Mouse (Mus musculus) liver, embryonic 16.5 days (tissue): ENCODE results near the gene Uck2. TPM values are rescaled to one million over a fixed set of nuclear protein-coding genes. Genes with fewer than 3 reads are reported as not detected.

Source experiments
- ATAC-seq: fragments of 200-750 bp; cut with Nextera tagmentation; 2 replicates; pipeline ENCODE4 v1.8.0; 2017; ENCODE audit warnings: low read depth, mild to moderate bottlenecking, moderate number of reproducible peaks, moderate library complexity
- H3K27ac ChIP-seq: fragments of 300-500 bp; sonication (generic); 2 replicates; pipeline ENCODE4 v1.5.1; 2014; ENCODE audit warnings: mild to moderate bottlenecking, low read length
- H3K27me3 ChIP-seq: fragments of 300-500 bp; sonication (generic); 2 replicates; pipeline ENCODE4 v1.6.1; 2014; ENCODE audit warnings: low read depth, low read length, mixed read lengths; ENCODE audit not compliant: control insufficient read depth, insufficient read depth
- H3K36me3 ChIP-seq: fragments of 300-500 bp; sonication (generic); 2 replicates; pipeline ENCODE4 v1.6.1; 2014; ENCODE audit warnings: mild to moderate bottlenecking; ENCODE audit not compliant: control insufficient read depth, insufficient read depth
- H3K4me1 ChIP-seq: fragments of 300-500 bp; sonication (generic); 2 replicates; pipeline ENCODE4 v1.6.1; 2014; ENCODE audit warnings: low read depth, low read length, mixed read lengths; ENCODE audit not compliant: control insufficient read depth
- H3K4me2 ChIP-seq: fragments of 300-500 bp; sonication (generic); 2 replicates; pipeline ENCODE4 v1.6.1; 2014; ENCODE audit warnings: low read depth, low read length, mixed read lengths
- H3K4me3 ChIP-seq: fragments of 300-500 bp; sonication (generic); 2 replicates; pipeline ENCODE4 v1.5.1; 2014; ENCODE audit warnings: low read depth, mild to moderate bottlenecking, low read length
- H3K9ac ChIP-seq: fragments of 300-500 bp; sonication (generic); 2 replicates; pipeline ENCODE4 v1.6.1; 2014; ENCODE audit warnings: low read depth, low read length
- H3K9me3 ChIP-seq: fragments of 300-500 bp; sonication (generic); replicated peaks from 2 replicates; pipeline ENCODE4 v1.6.1; 2016; ENCODE audit warnings: low read length; ENCODE audit not compliant: control insufficient read depth
- WGBS: fragments of 180-500 bp; shearing (Covaris S2); extraction: QIAGEN DNeasy Blood & Tissue Kit; methylation state at CpG from one replicate; pipeline ENCODE4 v1.1.7; 2014; ENCODE audit not compliant: insufficient replicate concordance; 5-methylcytosine and 5-hydroxymethylcytosine counted together
- polyA plus RNA-seq: library from polyadenylated mRNA; unstranded; fragments of >200 nt; fragmentation: Nextera tagmentation; extraction: Ambion mirVana; gene quantifications from 2 replicates; pipeline ENCODE4 v1.2.1, GENCODE M21; 2015

Gene Uck2
- polyA plus RNA-seq, 1 experiment from 2014 or later, result 30.8 TPM

- Histone ChIP-seq H3K9ac (no peak overlapping the region), H3K9me3 (no peaks in the 10 kb centered on the region), H3K4me2 (no peak overlapping the region), H3K36me3 (no peaks in the 10 kb centered on the region), H3K27me3 (peaks cover 19% of the 10 kb centered on the region), H3K27ac (no peak overlapping the region), H3K4me1 (peaks cover 52% of the 10 kb centered on the region), H3K4me3 (no peak overlapping the region)
- no peak for ATAC-seq
- WGBS, result 74% methylated on average over 5 of the region's 5 CpGs
These were observed 2.0 kb upstream of the Uck2 start for GRCm38 (mm10) chr1:167287156-167287555.

- ATAC-seq, result no peak
- H3K27me3 ChIP-seq, result peaks cover 16% of the 10 kb centered on the region
- H3K9me3 ChIP-seq, result no peaks in the 10 kb centered on the region
- H3K4me3 ChIP-seq, result peak overlapping the region; percentile 78
- 1% methylated on average over 8 of the region's 8 CpGs for WGBS
- peak overlapping the region; percentile 99 for H3K4me2 ChIP-seq
- H3K9ac ChIP-seq, result no peak overlapping the region; the same call in 1 of the 2 replicates
- H3K4me1 ChIP-seq, result peaks cover 55% of the 10 kb centered on the region
- no peak overlapping the region; the same call in 1 of the 2 replicates for H3K27ac ChIP-seq
- no peaks in the 10 kb centered on the region for H3K36me3 ChIP-seq
These were observed 236 bp upstream of the Uck2 start for GRCm38 (mm10) chr1:167285356-167285755.

GRCm38 (mm10) chr1:167284837-167285319, 242 bp downstream of the Uck2 start:
- peak; percentile 83 for ATAC-seq
- peak overlapping the region; percentile 76 for H3K9ac ChIP-seq
- under 1% methylated on average over 46 of the region's 51 CpGs for WGBS
- H3K4me2 ChIP-seq, result peak overlapping the region; percentile 99
- peak overlapping the region; percentile 73 for H3K27ac ChIP-seq
- peaks cover 51% of the 10 kb centered on the region for H3K4me1 ChIP-seq
- H3K27me3 ChIP-seq, result peaks cover 12% of the 10 kb centered on the region
- peak overlapping the region; percentile 78 for H3K4me3 ChIP-seq
- no peaks in the 10 kb centered on the region for H3K9me3 ChIP-seq
- no peaks in the 10 kb centered on the region for H3K36me3 ChIP-seq

- Histone ChIP-seq H3K4me1 (peaks cover 46% of the 10 kb centered on the region), H3K4me3 (peak overlapping the region; percentile 78), H3K9me3 (no peaks in the 10 kb centered on the region), H3K27ac (peak overlapping the region; percentile 73), H3K9ac (peak overlapping the region; percentile 76), H3K4me2 (peak overlapping the region; percentile 99), H3K36me3 (no peaks in the 10 kb centered on the region), H3K27me3 (peaks cover 8% of the 10 kb centered on the region)
- ATAC-seq, result peak; percentile 44
- WGBS, result under 1% methylated on average over 72 of the region's 73 CpGs
These were observed 773 bp downstream of the Uck2 start for GRCm38 (mm10) chr1:167284258-167284836.

GRCm38 (mm10) chr1:167283441-167284257, 1.5 kb downstream of the Uck2 start:
- WGBS, result under 1% methylated on average over 44 of the region's 44 CpGs
- Histone ChIP-seq H3K4me2 (peak overlapping the region; percentile 99), H3K36me3 (no peaks in the 10 kb centered on the region), H3K9ac (peak overlapping the region; percentile 76), H3K27me3 (peaks cover 7% of the 10 kb centered on the region), H3K9me3 (no peaks in the 10 kb centered on the region), H3K27ac (peak overlapping the region; percentile 73), H3K4me1 (peaks cover 39% of the 10 kb centered on the region), H3K4me3 (peak overlapping the region; percentile 78)
- no peak for ATAC-seq

GRCm38 (mm10) chr1:167282768-167283167, 2.4 kb downstream of the Uck2 start:
- Histone ChIP-seq H3K27me3 (peaks cover 7% of the 10 kb centered on the region), H3K4me1 (peaks cover 30% of the 10 kb centered on the region), H3K36me3 (no peaks in the 10 kb centered on the region), H3K27ac (peak overlapping the region; percentile 1; the same call in 1 of the 2 replicates), H3K9ac (peak overlapping the region; percentile 76; the same call in 1 of the 2 replicates), H3K4me3 (peak overlapping the region; percentile 78), H3K4me2 (peak overlapping the region; percentile 99), H3K9me3 (no peaks in the 10 kb centered on the region)
- ATAC-seq, result no peak
- WGBS, result 13% methylated on average over 5 of the region's 5 CpGs

- no peak for ATAC-seq
- no peak overlapping the region for H3K4me3 ChIP-seq
- H3K9ac ChIP-seq, result no peak overlapping the region; the same call in 1 of the 2 replicates
These were observed 3.0 kb downstream of the Uck2 start for GRCm38 (mm10) chr1:167282112-167282511.

GRCm38 (mm10) chr1:167280061-167280460, 5.1 kb downstream of the Uck2 start:
- Histone ChIP-seq H3K36me3 (no peaks in the 10 kb centered on the region), H3K27me3 (peaks cover under 1% of the 10 kb centered on the region), H3K27ac (no peak overlapping the region), H3K9me3 (no peaks in the 10 kb centered on the region), H3K9ac (no peak overlapping the region), H3K4me3 (no peak overlapping the region), H3K4me2 (no peak overlapping the region), H3K4me1 (peaks cover 24% of the 10 kb centered on the region)
- ATAC-seq, result no peak
- WGBS, result 67% methylated on average over 10 of the region's 10 CpGs

More at GRCm38 (mm10) chr1:167282112-167282511, 3.0 kb downstream of the Uck2 start:
- 64% methylated on average over 3 of the region's 3 CpGs for WGBS
- H3K27me3 ChIP-seq, result peaks cover 7% of the 10 kb centered on the region
- peak overlapping the region; percentile 99; the same call in 1 of the 2 replicates for H3K4me2 ChIP-seq
- no peaks in the 10 kb centered on the region for H3K36me3 ChIP-seq
- H3K4me1 ChIP-seq, result peaks cover 29% of the 10 kb centered on the region
- no peak overlapping the region; the same call in 1 of the 2 replicates for H3K27ac ChIP-seq
- H3K9me3 ChIP-seq, result no peaks in the 10 kb centered on the region
